Mouse (Mus musculus): ENCODE results near the gene Ergic1. TPM values are rescaled to one million over a fixed set of nuclear protein-coding genes. Genes with fewer than 3 reads are reported as not detected.
A peak's percentile ranks its signal among the peaks of the same experiment; 100 is the strongest.

Ergic1 gene
- polyA plus RNA-seq, 1 experiment from 2014 or later: 33.8 TPM

GRCm38 (mm10) chr17:26662204-26662603 is 100.9 kb downstream of the Ergic1 start:
- H3K36me3 ChIP-seq (replicated peaks): no peaks in the 10 kb centered on the region
- ATAC-seq (ENCODE audit: insufficient read depth): no peak
- H3K9me3 ChIP-seq (replicated peaks): no peaks in the 10 kb centered on the region
- no peak overlapping the region for H3K4me3 ChIP-seq (replicated peaks)
- 60% methylated on average over 5 of the region's 5 CpGs for WGBS (ENCODE audit: insufficient replicate concordance)
- peaks cover 28% of the 10 kb centered on the region for H3K4me1 ChIP-seq (replicated peaks)
- peaks cover 14% of the 10 kb centered on the region for H3K27me3 ChIP-seq
- H3K4me2 ChIP-seq: peak overlapping the region; percentile 73; the same call in 1 of the 2 replicates
- no peak overlapping the region for H3K9ac ChIP-seq
- no peak overlapping the region for H3K27ac ChIP-seq (replicated peaks)

DNA sequence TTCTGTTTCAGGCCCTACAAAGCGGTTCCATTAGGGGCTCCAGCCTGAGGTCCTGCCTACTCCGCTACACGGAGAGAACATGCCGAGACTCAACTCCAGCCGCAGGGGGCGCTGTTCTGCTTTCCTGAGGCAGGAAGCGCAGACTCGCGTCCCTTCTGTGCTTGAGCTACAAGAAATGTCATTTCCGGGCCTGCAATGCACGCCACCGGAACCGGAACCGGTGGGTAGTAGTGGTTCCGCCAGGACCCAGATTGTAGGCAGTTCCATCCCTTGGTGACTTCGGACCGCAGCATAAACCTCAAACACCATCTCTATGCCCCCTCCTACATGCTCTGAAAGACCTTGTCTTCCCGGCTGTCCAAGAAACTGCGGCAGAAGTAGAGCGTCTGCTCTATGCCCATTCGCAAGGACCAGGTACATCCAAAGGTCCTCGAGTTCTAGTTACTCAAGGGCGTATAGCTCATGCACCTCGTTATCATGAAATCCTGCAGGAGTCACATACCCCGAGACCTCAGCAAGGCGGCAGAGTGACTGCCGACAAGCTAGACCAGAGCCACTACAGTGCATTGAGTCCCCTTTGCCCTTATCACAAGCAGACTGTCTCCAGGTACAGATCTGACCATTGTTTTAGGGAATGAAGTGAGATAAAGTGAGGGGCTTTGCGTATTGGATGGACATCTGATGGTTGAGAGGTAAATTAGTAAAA is 101.8 kb downstream of the Ergic1 start, which contains the start of gene Atp6v0e:
Gene Atp6v0e (plus strand): TSS at position 254 of the 706 bp plus-strand sequence.
- 0 out of 2 replicates have a peak within 1 kb of the TSS, but pooled peaks have one; percentile 26 for H3K27ac ChIP-seq (replicated peaks)
- peak; percentile 71 for ATAC-seq (ENCODE audit: insufficient read depth)
- H3K27me3 ChIP-seq: peaks cover 14% of the 10 kb centered on the region
- peaks cover 28% of the 10 kb centered on the region for H3K4me1 ChIP-seq (replicated peaks)
- H3K9me3 ChIP-seq (replicated peaks): no peaks in the 10 kb centered on the region
- H3K36me3 ChIP-seq (replicated peaks): no peaks in the 10 kb centered on the region
- peak within 1 kb of the TSS; percentile 72 for H3K4me3 ChIP-seq (replicated peaks)
- peak within 1 kb of the TSS; percentile 73 for H3K4me2 ChIP-seq
- peak within 1 kb of the TSS; percentile 43 for H3K9ac ChIP-seq
- 2% methylated on average over 28 of the region's 28 CpGs for WGBS (ENCODE audit: insufficient replicate concordance)

- Histone ChIP-seq H3K4me3 (replicated peaks) (no peak overlapping the region), H3K4me1 (replicated peaks) (peaks cover 28% of the 10 kb centered on the region), H3K9me3 (replicated peaks) (no peaks in the 10 kb centered on the region), H3K4me2 (no peak overlapping the region), H3K9ac (no peak overlapping the region), H3K27me3 (peaks cover 18% of the 10 kb centered on the region), H3K27ac (replicated peaks) (no peak overlapping the region), H3K36me3 (replicated peaks) (no peaks in the 10 kb centered on the region)
- 69% methylated on average over 4 of the region's 4 CpGs for WGBS (ENCODE audit: insufficient replicate concordance)
- no peak for ATAC-seq (ENCODE audit: insufficient read depth)
Observed at GRCm38 (mm10) chr17:26665600-26665999, 104.3 kb downstream of the Ergic1 start.

DNA sequence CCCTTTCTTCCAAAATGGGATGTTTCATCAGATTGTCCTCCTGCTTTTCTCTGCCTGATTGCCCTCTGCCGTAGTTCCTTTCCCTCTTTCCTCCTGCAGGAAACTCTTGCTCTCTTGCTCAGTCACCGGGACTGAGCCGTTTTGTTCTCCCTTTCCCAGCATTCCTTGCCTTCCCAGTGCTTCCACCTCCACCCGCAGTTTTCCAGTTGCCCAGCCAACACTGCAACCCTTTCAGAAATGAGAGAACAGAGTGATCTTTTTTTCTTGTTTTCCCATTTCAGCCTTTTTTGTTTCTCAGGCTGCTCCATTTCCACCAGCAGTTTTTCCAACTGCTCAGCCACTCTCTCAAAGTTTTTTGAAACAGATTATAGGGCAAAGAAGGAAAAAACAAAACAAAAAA is 110.0 kb downstream of the Ergic1 start:
- Histone ChIP-seq H3K4me3 (replicated peaks) (no peak overlapping the region), H3K9me3 (replicated peaks) (no peaks in the 10 kb centered on the region), H3K4me1 (replicated peaks) (peaks cover 6% of the 10 kb centered on the region; the same call in 1 of the 2 replicates), H3K27me3 (peaks cover 41% of the 10 kb centered on the region), H3K36me3 (replicated peaks) (no peaks in the 10 kb centered on the region), H3K4me2 (no peak overlapping the region), H3K27ac (replicated peaks) (no peak overlapping the region), H3K9ac (no peak overlapping the region)
- 51% methylated on average over 4 of the region's 4 CpGs for WGBS (ENCODE audit: insufficient replicate concordance)
- ATAC-seq (ENCODE audit: insufficient read depth): no peak

GRCm38 (mm10) chr17:26675845-26676244 is 114.6 kb downstream of the Ergic1 start:
- peak overlapping the region; percentile 85 for H3K4me2 ChIP-seq
- no peak for ATAC-seq (ENCODE audit: insufficient read depth)

DNA sequence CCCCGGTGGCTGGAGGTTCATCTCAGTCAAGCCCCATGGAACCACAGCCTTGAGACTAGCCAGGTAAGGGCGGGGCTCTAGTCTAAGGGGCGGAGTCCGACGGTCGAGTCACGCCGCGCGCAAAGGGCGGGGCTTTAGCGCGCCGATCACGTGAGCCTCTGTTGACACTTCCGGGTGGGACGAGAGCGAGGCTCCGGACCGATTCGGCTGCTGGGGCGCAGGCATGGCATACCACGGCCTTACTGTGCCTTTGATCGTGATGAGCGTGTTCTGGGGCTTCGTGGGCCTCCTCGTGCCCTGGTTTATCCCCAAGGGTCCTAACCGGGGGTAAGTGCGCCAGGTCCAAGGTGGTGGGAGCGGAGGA is 114.9 kb downstream of the Ergic1 start:
- Histone ChIP-seq H3K9ac (peak overlapping the region; percentile 87), H3K4me1 (replicated peaks) (peaks cover 49% of the 10 kb centered on the region), H3K27me3 (peaks cover 32% of the 10 kb centered on the region), H3K36me3 (replicated peaks) (peaks cover 8% of the 10 kb centered on the region), H3K9me3 (replicated peaks) (no peaks in the 10 kb centered on the region), H3K27ac (replicated peaks) (peak overlapping the region; percentile 96), H3K4me2 (peak overlapping the region; percentile 85), H3K4me3 (replicated peaks) (peak overlapping the region; percentile 89)
- peak; percentile 85 for ATAC-seq (ENCODE audit: insufficient read depth)
- under 1% methylated on average over 30 of the region's 30 CpGs for WGBS (ENCODE audit: insufficient replicate concordance)

More at GRCm38 (mm10) chr17:26675845-26676244, 114.6 kb downstream of the Ergic1 start:
- Histone ChIP-seq H3K27me3 (peaks cover 35% of the 10 kb centered on the region), H3K36me3 (replicated peaks) (peaks cover 8% of the 10 kb centered on the region), H3K9ac (0 out of 2 replicates have a peak overlapping the region, but pooled peaks have one; percentile 87), H3K9me3 (replicated peaks) (no peaks in the 10 kb centered on the region), H3K4me1 (replicated peaks) (peaks cover 46% of the 10 kb centered on the region), H3K4me3 (replicated peaks) (peak overlapping the region; percentile 89), H3K27ac (replicated peaks) (0 out of 2 replicates have a peak overlapping the region, but pooled peaks have one; percentile 96)
- WGBS (ENCODE audit: insufficient replicate concordance): 28% methylated on average over 7 of the region's 7 CpGs

GRCm38 (mm10) chr17:26676616-26677376 is 115.5 kb downstream of the Ergic1 start:
- WGBS (ENCODE audit: insufficient replicate concordance): under 1% methylated on average over 26 of the region's 26 CpGs
- ATAC-seq (ENCODE audit: insufficient read depth): peak; percentile 88
- H3K27ac ChIP-seq (replicated peaks): peak overlapping the region; percentile 96

DNA sequence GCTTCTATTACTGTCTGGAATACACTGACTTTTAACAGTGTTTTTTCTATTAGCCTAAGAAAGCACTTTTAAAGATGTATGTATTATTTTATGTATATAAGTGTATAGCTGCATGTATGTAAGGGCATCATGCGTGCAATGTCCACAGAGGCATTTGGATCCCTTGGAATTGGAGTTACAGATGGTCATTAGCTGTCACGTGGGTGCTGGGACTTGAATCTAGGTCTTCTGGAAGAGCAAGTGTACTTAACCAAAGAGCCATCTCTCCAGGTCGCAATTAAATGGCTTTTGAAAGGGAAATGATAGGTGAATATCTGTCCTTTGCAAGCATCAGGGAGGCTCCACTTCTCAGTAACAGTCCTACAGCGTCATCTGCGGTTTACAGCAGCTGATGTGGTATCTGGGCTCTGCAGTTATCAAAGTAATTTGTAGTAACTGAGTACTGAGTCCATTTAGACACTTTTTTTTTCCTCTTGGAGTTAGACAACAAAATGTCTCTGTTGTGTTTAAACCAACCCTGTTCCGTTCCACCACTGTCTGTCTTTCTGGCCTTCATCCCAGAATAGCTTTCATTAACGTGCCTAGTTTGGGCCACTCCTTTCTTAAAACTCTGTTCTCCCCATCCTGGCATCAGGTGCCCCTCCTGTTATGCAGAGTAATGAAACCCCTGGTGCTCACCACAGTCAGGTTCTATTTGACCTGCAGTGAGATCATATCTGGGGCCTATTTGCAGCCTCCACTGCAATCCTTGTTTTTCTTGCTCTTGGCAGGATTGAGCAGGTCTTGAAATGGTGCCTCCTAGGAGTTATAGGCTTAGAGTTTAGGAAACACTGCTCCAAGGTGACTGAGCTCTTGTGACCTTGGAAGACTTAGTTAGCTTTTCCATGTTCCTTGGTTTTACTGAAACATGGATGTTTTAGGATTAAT is 116.7 kb downstream of the Ergic1 start:
- no peak for ATAC-seq (ENCODE audit: insufficient read depth)
- Histone ChIP-seq H3K4me2 (peak overlapping the region; percentile 85), H3K36me3 (replicated peaks) (peaks cover 18% of the 10 kb centered on the region), H3K4me1 (replicated peaks) (peaks cover 51% of the 10 kb centered on the region), H3K9ac (0 out of 2 replicates have a peak overlapping the region, but pooled peaks have one; percentile 87), H3K9me3 (replicated peaks) (no peaks in the 10 kb centered on the region), H3K27me3 (peaks cover 15% of the 10 kb centered on the region), H3K27ac (replicated peaks) (peak overlapping the region; percentile 96), H3K4me3 (replicated peaks) (peak overlapping the region; percentile 89)
- 45% methylated on average over 7 of the region's 7 CpGs for WGBS (ENCODE audit: insufficient replicate concordance)

More at GRCm38 (mm10) chr17:26676616-26677376, 115.5 kb downstream of the Ergic1 start:
- Histone ChIP-seq H3K9ac (peak overlapping the region; percentile 87), H3K4me2 (peak overlapping the region; percentile 85), H3K4me3 (replicated peaks) (peak overlapping the region; percentile 89), H3K27me3 (peaks cover 26% of the 10 kb centered on the region), H3K36me3 (replicated peaks) (peaks cover 13% of the 10 kb centered on the region), H3K9me3 (replicated peaks) (no peaks in the 10 kb centered on the region), H3K4me1 (replicated peaks) (peaks cover 49% of the 10 kb centered on the region)

- no peak overlapping the region for H3K27ac ChIP-seq (replicated peaks)
- no peak overlapping the region for H3K4me2 ChIP-seq
- 87% methylated on average over 6 of the region's 6 CpGs for WGBS (ENCODE audit: insufficient replicate concordance)
- no peak overlapping the region for H3K4me3 ChIP-seq (replicated peaks)
- H3K9ac ChIP-seq: no peak overlapping the region
- ATAC-seq (ENCODE audit: insufficient read depth): no peak
- no peaks in the 10 kb centered on the region for H3K27me3 ChIP-seq
- H3K4me1 ChIP-seq (replicated peaks): peaks cover 44% of the 10 kb centered on the region
- H3K9me3 ChIP-seq (replicated peaks): no peaks in the 10 kb centered on the region
- peaks cover 38% of the 10 kb centered on the region for H3K36me3 ChIP-seq (replicated peaks)
Observed at GRCm38 (mm10) chr17:26681276-26681675, 120.0 kb downstream of the Ergic1 start.

DNA sequence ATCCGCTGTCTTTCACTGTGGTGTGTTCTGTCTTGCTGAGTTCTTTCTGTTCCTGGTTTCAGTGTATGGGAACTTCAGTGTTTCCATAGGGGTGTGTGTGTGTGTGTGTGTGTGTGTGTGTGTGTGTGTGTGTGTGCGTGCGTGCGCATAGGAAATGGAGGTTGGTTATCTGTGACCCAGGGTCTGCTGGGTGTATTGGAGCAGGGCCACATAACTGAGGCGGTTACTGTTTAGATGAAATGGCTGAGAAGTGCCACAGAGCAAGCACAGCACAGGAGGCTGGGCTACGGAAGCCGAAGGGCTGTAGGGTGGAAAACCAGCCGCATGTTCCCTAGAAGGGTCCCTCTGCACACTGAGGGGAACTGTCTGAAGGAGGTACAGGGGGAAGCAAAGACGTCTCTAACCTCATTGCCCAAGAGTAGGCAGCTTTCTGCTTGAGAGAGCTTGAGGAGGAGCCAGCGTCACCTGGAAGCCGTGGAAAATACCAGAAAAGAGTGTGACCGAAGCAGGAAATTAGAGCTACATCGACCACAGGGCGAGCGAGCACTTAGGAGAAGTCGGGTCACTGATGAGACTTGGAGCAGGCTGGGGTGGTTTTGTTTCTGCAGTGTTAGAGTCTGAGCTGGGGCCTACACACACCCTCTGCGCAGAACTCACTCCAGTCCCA is 125.2 kb downstream of the Ergic1 start:
- Histone ChIP-seq H3K27ac (replicated peaks) (no peak overlapping the region; the same call in 1 of the 2 replicates), H3K36me3 (replicated peaks) (peaks cover 38% of the 10 kb centered on the region), H3K4me2 (no peak overlapping the region), H3K4me1 (replicated peaks) (peaks cover 38% of the 10 kb centered on the region), H3K4me3 (replicated peaks) (no peak overlapping the region), H3K9ac (no peak overlapping the region), H3K27me3 (no peaks in the 10 kb centered on the region), H3K9me3 (replicated peaks) (no peaks in the 10 kb centered on the region)
- 70% methylated on average over 17 of the region's 17 CpGs for WGBS (ENCODE audit: insufficient replicate concordance)
- ATAC-seq (ENCODE audit: insufficient read depth): no peak
